Mouse (Mus musculus) ES-E14 (cell line): ENCODE data around the gene Pde4d.

Source experiments
- CHD2 ChIP-seq: IDR thresholded peaks from 2 replicates; pipeline ENCODE4 v1.6.1; 2014; ENCODE audit warnings: mild to moderate bottlenecking, low read depth, low read length, inconsistent platforms
- ZC3H11A ChIP-seq: IDR thresholded peaks from 2 replicates; pipeline ENCODE4 v1.6.1; 2012; ENCODE audit warnings: low read depth, mild to moderate bottlenecking, inconsistent platforms, low read length, borderline replicate concordance
- ZNF384 ChIP-seq: IDR thresholded peaks from 2 replicates; pipeline ENCODE4 v1.6.1; 2012; ENCODE audit warnings: low read depth, low read length, inconsistent platforms

- no peak for TF ChIP-seq CHD2
- no peak for TF ChIP-seq ZNF384
- TF ChIP-seq ZC3H11A: no peak
Measured at GRCm38 (mm10) chr13:109777441-109777840, 1327.7 kb downstream of the Pde4d start.
